Mouse (Mus musculus): Measurements from ENCODE around the gene Vcam1. TPM values are rescaled to one million over a fixed set of nuclear protein-coding genes. Genes with fewer than 3 reads are reported as not detected.

The Vcam1 gene
- polyA plus RNA-seq, 1 experiment from 2014 or later, result 77.8 TPM

GRCm38 (mm10) chr3:116126508-116127190, 2.8 kb downstream of the Vcam1 start:
- peaks cover 19% of the 10 kb centered on the region for H3K4me1 ChIP-seq (replicated peaks)
- peaks cover 25% of the 10 kb centered on the region for H3K36me3 ChIP-seq
- peak overlapping the region; percentile 50 for H3K4me3 ChIP-seq (replicated peaks)
- H3K9me3 ChIP-seq, result no peaks in the 10 kb centered on the region
- WGBS, result 20% methylated on average over 7 of the region's 7 CpGs
- peak overlapping the region; percentile 65 for H3K4me2 ChIP-seq
- peak overlapping the region; percentile 90 for H3K27ac ChIP-seq
- peak; percentile 16; the same call in 1 of the 2 replicates for ATAC-seq (ENCODE audit: insufficient number of reproducible peaks, insufficient read depth, low FRiP score, low TSS enrichment, low read depth)
- peak overlapping the region; percentile 40; the same call in 1 of the 2 replicates for H3K9ac ChIP-seq (replicated peaks)
- H3K27me3 ChIP-seq, result no peaks in the 10 kb centered on the region

GRCm38 (mm10) chr3:116126070-116126469, 3.4 kb downstream of the Vcam1 start:
- peak overlapping the region; percentile 65 for H3K4me2 ChIP-seq
- peaks cover 19% of the 10 kb centered on the region for H3K4me1 ChIP-seq (replicated peaks)
- no peaks in the 10 kb centered on the region for H3K9me3 ChIP-seq
- WGBS, result 20% methylated on average over 4 of the region's 4 CpGs
- no peak for ATAC-seq (ENCODE audit: insufficient number of reproducible peaks, insufficient read depth, low FRiP score, low TSS enrichment, low read depth)
- peaks cover 29% of the 10 kb centered on the region for H3K36me3 ChIP-seq
- H3K4me3 ChIP-seq (replicated peaks), result peak overlapping the region; percentile 50
- H3K9ac ChIP-seq (replicated peaks), result no peak overlapping the region
- no peaks in the 10 kb centered on the region for H3K27me3 ChIP-seq
- H3K27ac ChIP-seq, result peak overlapping the region; percentile 90

GRCm38 (mm10) chr3:116123827-116124226, 5.7 kb downstream of the Vcam1 start:
- Histone ChIP-seq H3K4me1 (replicated peaks) (peaks cover 19% of the 10 kb centered on the region), H3K27ac (no peak overlapping the region), H3K4me3 (replicated peaks) (no peak overlapping the region), H3K4me2 (no peak overlapping the region), H3K9me3 (no peaks in the 10 kb centered on the region), H3K9ac (replicated peaks) (no peak overlapping the region), H3K27me3 (no peaks in the 10 kb centered on the region), H3K36me3 (peaks cover 38% of the 10 kb centered on the region)
- ATAC-seq (ENCODE audit: insufficient number of reproducible peaks, insufficient read depth, low FRiP score, low TSS enrichment, low read depth), result no peak
- WGBS, result 92% methylated on average over 3 of the region's 3 CpGs

- Histone ChIP-seq H3K4me3 (replicated peaks) (no peak overlapping the region), H3K9ac (replicated peaks) (no peak overlapping the region), H3K36me3 (peaks cover 44% of the 10 kb centered on the region), H3K27ac (no peak overlapping the region), H3K27me3 (no peaks in the 10 kb centered on the region), H3K4me2 (no peak overlapping the region), H3K9me3 (no peaks in the 10 kb centered on the region), H3K4me1 (replicated peaks) (peaks cover 19% of the 10 kb centered on the region)
- no peak for ATAC-seq (ENCODE audit: insufficient number of reproducible peaks, insufficient read depth, low FRiP score, low TSS enrichment, low read depth)
- WGBS, result 85% methylated on average over 4 of the region's 4 CpGs
Observed at GRCm38 (mm10) chr3:116122696-116123095, 6.8 kb downstream of the Vcam1 start.

GRCm38 (mm10) chr3:116121026-116121425, 8.5 kb downstream of the Vcam1 start:
- H3K27me3 ChIP-seq, result no peaks in the 10 kb centered on the region
- 93% methylated on average over 3 of the region's 3 CpGs for WGBS
- peaks cover 11% of the 10 kb centered on the region for H3K4me1 ChIP-seq (replicated peaks)
- no peak overlapping the region for H3K4me3 ChIP-seq (replicated peaks)
- H3K36me3 ChIP-seq, result peaks cover 57% of the 10 kb centered on the region
- no peak overlapping the region for H3K27ac ChIP-seq
- H3K9ac ChIP-seq (replicated peaks), result no peak overlapping the region
- no peaks in the 10 kb centered on the region for H3K9me3 ChIP-seq
- no peak for ATAC-seq (ENCODE audit: insufficient number of reproducible peaks, insufficient read depth, low FRiP score, low TSS enrichment, low read depth)
- H3K4me2 ChIP-seq, result no peak overlapping the region

- H3K27ac ChIP-seq, result no peak overlapping the region
- H3K9ac ChIP-seq (replicated peaks), result no peak overlapping the region
- ATAC-seq (ENCODE audit: insufficient number of reproducible peaks, insufficient read depth, low FRiP score, low TSS enrichment, low read depth), result no peak
- H3K9me3 ChIP-seq, result no peaks in the 10 kb centered on the region
- WGBS, result 83% methylated on average over 6 of the region's 6 CpGs
- peaks cover 59% of the 10 kb centered on the region for H3K36me3 ChIP-seq
- peaks cover 11% of the 10 kb centered on the region for H3K4me1 ChIP-seq (replicated peaks)
- H3K27me3 ChIP-seq, result no peaks in the 10 kb centered on the region
- H3K4me2 ChIP-seq, result no peak overlapping the region
- H3K4me3 ChIP-seq (replicated peaks), result no peak overlapping the region
Observed at GRCm38 (mm10) chr3:116120391-116120790, 9.1 kb downstream of the Vcam1 start.

GRCm38 (mm10) chr3:116119162-116119561, 10.3 kb downstream of the Vcam1 start:
- Histone ChIP-seq H3K36me3 (peaks cover 55% of the 10 kb centered on the region), H3K4me1 (replicated peaks) (peaks cover 18% of the 10 kb centered on the region), H3K4me3 (replicated peaks) (no peak overlapping the region), H3K9me3 (no peaks in the 10 kb centered on the region), H3K27ac (no peak overlapping the region), H3K9ac (replicated peaks) (no peak overlapping the region), H3K27me3 (no peaks in the 10 kb centered on the region), H3K4me2 (no peak overlapping the region)
- WGBS, result 68% methylated on average over 7 of the region's 7 CpGs
- 0 out of 2 replicates have a peak, but pooled peaks have one; percentile 32 for ATAC-seq (ENCODE audit: insufficient number of reproducible peaks, insufficient read depth, low FRiP score, low TSS enrichment, low read depth)

- H3K4me1 ChIP-seq (replicated peaks), result peaks cover 30% of the 10 kb centered on the region
- 83% methylated on average over 4 of the region's 4 CpGs for WGBS
- H3K9me3 ChIP-seq, result no peaks in the 10 kb centered on the region
- H3K36me3 ChIP-seq, result peaks cover 38% of the 10 kb centered on the region
- no peak overlapping the region for H3K4me3 ChIP-seq (replicated peaks)
- no peak overlapping the region for H3K9ac ChIP-seq (replicated peaks)
- ATAC-seq (ENCODE audit: insufficient number of reproducible peaks, insufficient read depth, low FRiP score, low TSS enrichment, low read depth), result no peak
- H3K27me3 ChIP-seq, result no peaks in the 10 kb centered on the region
- no peak overlapping the region for H3K27ac ChIP-seq
- H3K4me2 ChIP-seq, result no peak overlapping the region
Observed at GRCm38 (mm10) chr3:116117046-116117445, 12.4 kb downstream of the Vcam1 start.

- Histone ChIP-seq H3K4me2 (peak overlapping the region; percentile 37), H3K9ac (replicated peaks) (no peak overlapping the region), H3K4me1 (replicated peaks) (peaks cover 30% of the 10 kb centered on the region), H3K36me3 (peaks cover 32% of the 10 kb centered on the region), H3K4me3 (replicated peaks) (no peak overlapping the region), H3K27me3 (no peaks in the 10 kb centered on the region), H3K9me3 (no peaks in the 10 kb centered on the region), H3K27ac (peak overlapping the region; percentile 80)
- 40% methylated on average over 12 of the region's 12 CpGs for WGBS
- no peak for ATAC-seq (ENCODE audit: insufficient number of reproducible peaks, insufficient read depth, low FRiP score, low TSS enrichment, low read depth)
Observed at GRCm38 (mm10) chr3:116114249-116115188, 15.0 kb downstream of the Vcam1 start.

- ATAC-seq (ENCODE audit: insufficient number of reproducible peaks, insufficient read depth, low FRiP score, low TSS enrichment, low read depth), result peak; percentile 54; the same call in 1 of the 2 replicates
Observed at GRCm38 (mm10) chr3:116113443-116114241, 15.8 kb downstream of the Vcam1 start.

More at GRCm38 (mm10) chr3:116113443-116114241, 15.8 kb downstream of the Vcam1 start:
- Histone ChIP-seq H3K4me2 (peak overlapping the region; percentile 32), H3K36me3 (peaks cover 30% of the 10 kb centered on the region), H3K27me3 (no peaks in the 10 kb centered on the region), H3K9me3 (no peaks in the 10 kb centered on the region), H3K4me3 (replicated peaks) (no peak overlapping the region; the same call in 1 of the 2 replicates), H3K4me1 (replicated peaks) (peaks cover 30% of the 10 kb centered on the region), H3K9ac (replicated peaks) (no peak overlapping the region), H3K27ac (peak overlapping the region; percentile 79)
- 5% methylated on average over 7 of the region's 7 CpGs for WGBS

Data from limb, embryonic 12.5 days (tissue).